Mouse (Mus musculus) CH12.LX (cell line): Measurements from ENCODE around the gene She. TPM values are rescaled to one million over a fixed set of nuclear protein-coding genes. Genes with fewer than 3 reads are reported as not detected.

Experiments
- DNase-seq: peaks from one replicate; pipeline ENCODE4 v3.0.0-alpha.2; 2013; ENCODE audit errors: extremely low read depth
- H3K27ac ChIP-seq: 2 replicates; pipeline ENCODE4 v1.5.1; 2012; ENCODE audit warnings: low read depth, mild to moderate bottlenecking, control low read depth, moderate library complexity; ENCODE audit not compliant: insufficient read depth
- H3K27me3 ChIP-seq: replicated peaks from 2 replicates; pipeline ENCODE3; 2012; ENCODE audit warnings: inconsistent platforms
- H3K36me3 ChIP-seq, 2 experiments: replicated peaks in 1 of 2; 2 replicates each; pipeline versions ENCODE3 to v1.6.1; 2012; ENCODE audit warnings: inconsistent platforms in 1 of 2, low read length in 1 of 2, mild to moderate bottlenecking in 1 of 2, mixed read lengths in 1 of 2, moderate library complexity in 1 of 2; ENCODE audit not compliant: control insufficient read depth in 1 of 2, insufficient read depth in 1 of 2
- H3K4me1 ChIP-seq, 2 experiments: 2 replicates each; pipeline ENCODE4 v1.6.1; 2012; ENCODE audit warnings: inconsistent platforms in 1 of 2, moderate library complexity in 1 of 2; ENCODE audit not compliant: insufficient read depth in 2 of 2, control insufficient read depth in 1 of 2
- H3K4me2 ChIP-seq: 2 replicates; pipeline ENCODE4 v1.6.1; 2012; ENCODE audit warnings: low read depth, mild to moderate bottlenecking, control low read depth; ENCODE audit not compliant: poor library complexity, insufficient read depth, severe bottlenecking
- H3K4me3 ChIP-seq, 3 experiments: fragments of 150-350 bp in 1 of 3; sonication (generic) in 1 of 3; replicated peaks in 1 of 3; 2 replicates each; pipeline versions ENCODE3 to v1.5.1; 2011 to 2012; ENCODE audit warnings: low read depth in 2 of 3, low read length in 2 of 3, mild to moderate bottlenecking in 2 of 3, moderate library complexity in 2 of 3, control low read depth in 1 of 3, improper control_type of control experiment in 1 of 3, inconsistent platforms in 1 of 3, mixed read lengths in 1 of 3; ENCODE audit not compliant: poor library complexity in 1 of 3
- H3K79me2 ChIP-seq: replicated peaks from 2 replicates; pipeline ENCODE4 v1.6.1; 2012; ENCODE audit warnings: mild to moderate bottlenecking, moderate library complexity; ENCODE audit not compliant: control insufficient read depth, poor library complexity, insufficient read depth, severe bottlenecking; ENCODE audit errors: extremely low read depth
- H3K9ac ChIP-seq: 2 replicates; pipeline ENCODE4 v1.6.1; 2012; ENCODE audit warnings: low read depth, mild to moderate bottlenecking, control low read depth, moderate library complexity; ENCODE audit not compliant: insufficient read depth
- H3K9me3 ChIP-seq: replicated peaks from 2 replicates; pipeline ENCODE3; 2012; ENCODE audit warnings: low read length, inconsistent platforms, mixed read lengths
- BHLHE40 ChIP-seq: IDR thresholded peaks from 2 replicates; pipeline ENCODE4 v1.6.1; 2011; ENCODE audit warnings: mild to moderate bottlenecking, low read depth, low read length, improper control_type of control experiment
- CHD1 ChIP-seq: IDR thresholded peaks from 2 replicates; pipeline ENCODE4 v1.6.1; 2012; ENCODE audit warnings: low read depth, low read length, improper control_type of control experiment, inconsistent platforms
- CHD2 ChIP-seq: IDR thresholded peaks from 2 replicates; pipeline ENCODE4 v1.6.1; 2011; ENCODE audit warnings: low read length, improper control_type of control experiment
- E2F4 ChIP-seq: IDR thresholded peaks from 2 replicates; pipeline ENCODE4 v1.6.1; 2011; ENCODE audit warnings: low read depth, low read length, improper control_type of control experiment; ENCODE audit not compliant: insufficient replicate concordance
- ELF1 ChIP-seq: IDR thresholded peaks from 2 replicates; pipeline ENCODE4 v1.6.1; 2014; ENCODE audit warnings: low read depth, mild to moderate bottlenecking, inconsistent platforms, low read length, improper control_type of control experiment
- ETS1 ChIP-seq: conservative IDR thresholded peaks from 2 replicates; pipeline ENCODE4 v1.6.1; 2012; ENCODE audit warnings: low read depth, mild to moderate bottlenecking, inconsistent platforms, low read length, improper control_type of control experiment, moderate library complexity
- GABPA ChIP-seq: IDR thresholded peaks from 2 replicates; pipeline ENCODE4 v1.6.1; 2012; ENCODE audit warnings: low read depth, low read length, improper control_type of control experiment, inconsistent platforms; ENCODE audit not compliant: insufficient replicate concordance
- HCFC1 ChIP-seq: IDR thresholded peaks from 2 replicates; pipeline ENCODE4 v1.6.1; 2012; ENCODE audit warnings: low read depth, mild to moderate bottlenecking, inconsistent platforms, low read length, improper control_type of control experiment
- IRF4 ChIP-seq: IDR thresholded peaks from 2 replicates; pipeline ENCODE4 v1.6.1; 2014; ENCODE audit warnings: low read depth, mild to moderate bottlenecking, inconsistent platforms, low read length, improper control_type of control experiment
- JUN ChIP-seq: IDR thresholded peaks from 2 replicates; pipeline ENCODE4 v1.6.1; 2011; ENCODE audit warnings: low read depth, mild to moderate bottlenecking, low read length, improper control_type of control experiment, moderate library complexity; ENCODE audit not compliant: insufficient read depth
- JUND ChIP-seq: conservative IDR thresholded peaks from 2 replicates; pipeline ENCODE4 v1.6.1; 2011; ENCODE audit warnings: low read depth, low read length, improper control_type of control experiment
- KAT2A ChIP-seq: IDR thresholded peaks from 2 replicates; pipeline ENCODE4 v1.6.1; 2012; ENCODE audit warnings: low read length, improper control_type of control experiment, inconsistent platforms; ENCODE audit not compliant: insufficient replicate concordance
- MAFK ChIP-seq: IDR thresholded peaks from 2 replicates; pipeline ENCODE4 v1.6.1; 2011; ENCODE audit warnings: low read length, improper control_type of control experiment; ENCODE audit not compliant: insufficient replicate concordance
- MAX ChIP-seq: IDR thresholded peaks from 2 replicates; pipeline ENCODE4 v1.6.1; 2011; ENCODE audit warnings: low read length, improper control_type of control experiment
- MAZ ChIP-seq: IDR thresholded peaks from 2 replicates; pipeline ENCODE4 v1.6.1; 2012; ENCODE audit warnings: low read depth, mild to moderate bottlenecking, inconsistent platforms, low read length, improper control_type of control experiment, moderate library complexity
- MEF2A ChIP-seq: IDR thresholded peaks from 2 replicates; pipeline ENCODE4 v1.6.1; 2014; ENCODE audit warnings: low read depth, mild to moderate bottlenecking, inconsistent platforms, low read length, improper control_type of control experiment, borderline replicate concordance
- MXI1 ChIP-seq: IDR thresholded peaks from 2 replicates; pipeline ENCODE4 v1.6.1; 2011; ENCODE audit warnings: mild to moderate bottlenecking, low read depth, low read length, improper control_type of control experiment
- MYC ChIP-seq: IDR thresholded peaks from 2 replicates; pipeline ENCODE4 v1.6.1; 2011; ENCODE audit warnings: low read depth, mild to moderate bottlenecking, improper control_type of control experiment, low read length
- NELFE ChIP-seq: IDR thresholded peaks from 2 replicates; pipeline ENCODE4 v1.6.1; 2011; ENCODE audit warnings: low read depth, low read length, improper control_type of control experiment
- NRF1 ChIP-seq: IDR thresholded peaks from 2 replicates; pipeline ENCODE4 v1.6.1; 2014; ENCODE audit warnings: low read depth, mild to moderate bottlenecking, inconsistent platforms, low read length, improper control_type of control experiment, moderate library complexity
- PAX5 ChIP-seq: IDR thresholded peaks from 2 replicates; pipeline ENCODE4 v1.6.1; 2012; ENCODE audit warnings: low read length, inconsistent platforms, mixed read lengths
- POLR2A ChIP-seq: IDR thresholded peaks from 2 replicates; pipeline ENCODE4 v1.6.1; 2011; ENCODE audit warnings: low read depth, mild to moderate bottlenecking, improper control_type of control experiment, low read length
- POLR2AphosphoS2 ChIP-seq: IDR thresholded peaks from 2 replicates; pipeline ENCODE4 v1.6.1; 2011; ENCODE audit warnings: low read depth, low read length, improper control_type of control experiment
- RAD21 ChIP-seq: IDR thresholded peaks from 2 replicates; pipeline ENCODE4 v1.6.1; 2011; ENCODE audit warnings: low read depth, mild to moderate bottlenecking, low read length, improper control_type of control experiment, moderate library complexity
- RCOR1 ChIP-seq: conservative IDR thresholded peaks from 2 replicates; pipeline ENCODE4 v1.6.1; 2012; ENCODE audit warnings: low read depth, mild to moderate bottlenecking, inconsistent platforms, low read length, improper control_type of control experiment
- SIN3A ChIP-seq: IDR thresholded peaks from 2 replicates; pipeline ENCODE4 v1.6.1; 2012; ENCODE audit warnings: low read length, improper control_type of control experiment, inconsistent platforms
- SMC3 ChIP-seq: IDR thresholded peaks from 2 replicates; pipeline ENCODE4 v1.6.1; 2011; ENCODE audit warnings: low read depth, low read length, improper control_type of control experiment
- TBP ChIP-seq: conservative IDR thresholded peaks from 2 replicates; pipeline ENCODE4 v1.6.1; 2011; ENCODE audit warnings: low read depth, low read length, improper control_type of control experiment
- TCF12 ChIP-seq: IDR thresholded peaks from 2 replicates; pipeline ENCODE4 v1.6.1; 2014; ENCODE audit warnings: low read depth, mild to moderate bottlenecking, inconsistent platforms, low read length, improper control_type of control experiment
- UBTF ChIP-seq: IDR thresholded peaks from 2 replicates; pipeline ENCODE4 v1.6.1; 2012; ENCODE audit warnings: low read depth, mild to moderate bottlenecking, inconsistent platforms, low read length, improper control_type of control experiment, moderate library complexity
- ZC3H11A ChIP-seq: IDR thresholded peaks from 2 replicates; pipeline ENCODE4 v1.6.1; 2012; ENCODE audit warnings: low read depth, mild to moderate bottlenecking, inconsistent platforms, low read length, improper control_type of control experiment
- ZKSCAN1 ChIP-seq: IDR thresholded peaks from 2 replicates; pipeline ENCODE4 v1.6.1; 2012; ENCODE audit warnings: low read depth, inconsistent platforms, low read length, improper control_type of control experiment, borderline replicate concordance
- ZMIZ1 ChIP-seq: IDR thresholded peaks from 2 replicates; pipeline ENCODE4 v1.6.1; 2012; ENCODE audit warnings: low read depth, mild to moderate bottlenecking, inconsistent platforms, low read length, improper control_type of control experiment
- ZNF384 ChIP-seq: IDR thresholded peaks from 2 replicates; pipeline ENCODE4 v1.6.1; 2012; ENCODE audit warnings: low read depth, low read length, improper control_type of control experiment, inconsistent platforms
- dilution Hi-C: fragments of 300-500 bp; cut with MboI; formaldehyde crosslinking; loops from 2 replicates; pipeline ENCODE4 v1.14.3; 2020; ENCODE audit warnings: low sequenced_read_pairs; ENCODE audit not compliant: extremely low pct_unique_long_range_greater_than_20kb, extremely low pct_ligation_motif_present
- in situ Hi-C: fragments of 300-500 bp; cut with MboI; formaldehyde crosslinking; loops from 3 replicates; pipeline ENCODE4 v1.14.3; 2019; ENCODE audit warnings: low sequenced_read_pairs, low pct_ligation_motif_present, low pct_unique_long_range_greater_than_20kb, mixed read lengths
- polyA plus RNA-seq: library from polyadenylated mRNA; unstranded; fragments of >175 nt; gene quantifications from 2 replicates; pipeline ENCODE4 v1.2.1, GENCODE M21; 2012; ENCODE audit warnings: low read depth; ENCODE audit not compliant: insufficient read length
- total RNA-seq, 2 experiments: library from RNA; depleted of rRNA; stranded (reverse); fragments of 300-350 nt in 1 of 2; fragments of >200 nt in 1 of 2; gene quantifications; 2 replicates each; pipeline ENCODE4 v1.2.3; 2012 to 2014

She gene
- total and polyA plus RNA-seq, 3 experiments = not detected

GRCm38 (mm10) chr3:89880036-89880851 lies 49.1 kb downstream of the She start (continued):
- TF ChIP-seq E2F4 (no peak), ZMIZ1 (peak; percentile 43), SIN3A (no peak; the same call in 1 of the 2 replicates), MXI1 (no peak), JUND (peak; percentile 96), NRF1 (peak; percentile 63), TBP (peak; percentile 65; the same call in 1 of the 2 replicates), CHD1 (no peak), MAX (no peak), MAZ (no peak), MEF2A (peak; percentile 97), ZNF384 (peak; percentile 53), RCOR1 (no peak), TCF12 (0 out of 2 replicates have a peak, but pooled peaks have one; percentile 57), KAT2A (no peak), MYC (peak; percentile 35; the same call in 1 of the 2 replicates), IRF4 (peak; percentile 97), HCFC1 (no peak), RAD21 (no peak; the same call in 1 of the 2 replicates)

GRCm38 (mm10) chr3:89882556-89883181 lies 51.5 kb downstream of the She start:
- no peaks in the 10 kb centered on the region for H3K79me2 ChIP-seq
- in situ Hi-C loops = no loop called here
- no peaks in the 10 kb centered on the region for H3K27me3 ChIP-seq
- peak overlapping the region; percentile 31 for H3K4me2 ChIP-seq
- DNase-seq = peak; percentile 93
- no peak overlapping the region for H3K4me3 ChIP-seq
- H3K9ac ChIP-seq = no peak overlapping the region
- peaks cover 3 to 18% of the 10 kb centered on the region in 2 experiments for H3K36me3 ChIP-seq
- peak overlapping the region; percentile 94 for H3K27ac ChIP-seq
- dilution Hi-C loops = no loop called here
- peaks cover 34 to 88% of the 10 kb centered on the region in 2 experiments for H3K4me1 ChIP-seq
- no peaks in the 10 kb centered on the region for H3K9me3 ChIP-seq
- no peak for TF ChIP-seq POLR2AphosphoS2
- peak; percentile 98 for TF ChIP-seq IRF4
- no peak for TF ChIP-seq ZKSCAN1
- TF ChIP-seq UBTF = no peak; the same call in 1 of the 2 replicates
- TF ChIP-seq BHLHE40 = peak; percentile 89
- peak; percentile 78; the same call in 1 of the 2 replicates for TF ChIP-seq CHD2
- TF ChIP-seq ZNF384 = peak; percentile 98
- peak; percentile 81 for TF ChIP-seq JUN
- peak; percentile 52 for TF ChIP-seq SIN3A
- TF ChIP-seq MAFK = peak; percentile 50; the same call in 1 of the 2 replicates
- no peak; the same call in none of the 2 replicates for TF ChIP-seq ELF1
- no peak for TF ChIP-seq PAX5
- TF ChIP-seq MAX = peak; percentile 29; the same call in 1 of the 2 replicates
- TF ChIP-seq MAZ = peak; percentile 60; the same call in 1 of the 2 replicates
- TF ChIP-seq E2F4 = no peak
- TF ChIP-seq SMC3 = no peak; the same call in 1 of the 2 replicates
- TF ChIP-seq TCF12 = peak; percentile 99
- no peak for TF ChIP-seq ZC3H11A
- peak; percentile 23; the same call in 1 of the 2 replicates for TF ChIP-seq POLR2A
- no peak for TF ChIP-seq NELFE
- TF ChIP-seq ZMIZ1 = no peak
- TF ChIP-seq GABPA = no peak
- peak; percentile 76 for TF ChIP-seq ETS1
